Mouse (Mus musculus) heart, postnatal 0 days (tissue): Measurements from ENCODE around the gene Vat1l.

Experiments used
- CTCF ChIP-seq: IDR thresholded peaks from 2 replicates; pipeline ENCODE4 v1.5.1; 2016; ENCODE audit warnings: antibody characterized with exemption, control low read depth, low read depth
- EP300 ChIP-seq: IDR thresholded peaks from 2 replicates; pipeline ENCODE4 v1.6.1; 2016; ENCODE audit warnings: antibody characterized with exemption, low read depth

DNA sequence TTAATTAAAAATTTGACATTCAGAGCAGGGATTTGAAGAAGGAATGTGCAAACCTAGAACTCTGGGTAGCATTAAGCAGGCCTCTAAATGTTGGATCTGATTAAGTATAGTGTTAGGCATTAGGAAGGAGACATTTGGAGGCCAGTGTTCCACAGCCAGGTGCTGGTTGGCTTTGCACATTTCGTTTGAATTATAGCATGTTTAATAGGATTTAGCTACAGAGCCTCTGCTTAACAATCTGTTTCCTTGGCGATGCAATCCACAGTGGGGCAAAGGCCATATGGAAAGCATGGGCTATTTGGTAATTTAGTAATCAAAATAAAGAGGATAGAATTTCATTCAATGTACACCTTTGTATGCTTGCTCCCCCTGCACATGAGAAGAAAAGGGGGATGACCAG, 39.7 kb upstream of the Vat1l start:
- TF ChIP-seq CTCF, result no peak
- TF ChIP-seq EP300, result no peak
